Mouse (Mus musculus) thymus, postnatal 0 days (tissue): ENCODE data around the gene Zbtb8a. TPM values are rescaled to one million over a fixed set of nuclear protein-coding genes. Genes with fewer than 3 reads are reported as not detected.

Experiments
- DNase-seq: peaks from one replicate; pipeline ENCODE4 v3.0.0-alpha.2; 2015; ENCODE audit warnings: low spot score
- polyA plus RNA-seq: library from polyadenylated mRNA; unstranded; fragments of >200 nt; fragmentation: Nextera tagmentation; extraction: Ambion mirVana; gene quantifications from 2 replicates; pipeline ENCODE4 v1.2.1, GENCODE M21; 2015

The Zbtb8a gene
- polyA plus RNA-seq, 1 experiment from 2014 or later, result 6.6 TPM

DNA sequence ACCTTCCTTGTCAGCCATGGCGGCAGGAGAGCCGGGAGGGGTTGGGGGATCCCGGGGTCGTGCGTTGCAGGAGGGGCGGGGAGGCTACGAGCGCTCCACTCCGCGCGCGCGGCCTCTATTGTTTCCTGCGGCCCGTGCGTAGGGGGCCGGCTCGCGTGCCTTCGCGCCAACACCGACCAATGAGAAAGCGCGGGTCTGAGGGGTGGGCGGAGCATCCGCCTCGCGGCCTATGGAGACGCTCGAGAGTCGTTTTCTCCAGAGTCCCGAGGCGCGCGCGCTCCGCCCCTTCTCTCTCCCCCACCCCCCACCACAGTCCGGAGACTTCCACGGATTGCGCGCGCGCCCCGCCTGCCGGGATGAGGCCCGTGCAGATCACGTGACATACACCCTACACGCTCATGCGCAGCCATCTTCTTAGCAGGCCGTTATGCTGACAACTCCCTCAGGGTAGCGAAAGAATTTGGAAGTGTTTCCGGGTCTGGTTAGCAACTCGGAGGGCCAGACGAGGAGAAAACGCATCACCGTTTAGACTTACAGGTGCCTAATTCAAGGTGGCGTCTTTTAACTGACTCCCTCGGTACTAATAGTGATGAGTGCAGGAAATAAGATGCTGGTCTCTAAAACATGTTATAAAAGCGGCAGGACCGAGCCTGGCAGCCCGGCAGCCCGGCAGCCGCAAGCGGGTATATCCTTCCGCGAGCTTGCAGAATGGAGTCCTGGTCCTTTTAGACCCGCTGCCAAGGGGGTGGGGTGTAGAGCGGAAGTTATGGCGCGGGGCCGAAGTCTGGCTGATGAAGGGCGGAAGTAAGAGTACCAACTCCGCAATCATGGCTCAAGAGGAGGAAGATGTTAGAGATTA is 42.5 kb downstream of the Zbtb8a start, which contains the start of the genes Rbbp4 and Zbtb8os:
Rbbp4 (minus strand) TSS at position 155 of the 859 bp plus-strand sequence.
Zbtb8os (plus strand) TSS at position 480 of the 859 bp plus-strand sequence.
- peak; percentile 100 for DNase-seq

DNA sequence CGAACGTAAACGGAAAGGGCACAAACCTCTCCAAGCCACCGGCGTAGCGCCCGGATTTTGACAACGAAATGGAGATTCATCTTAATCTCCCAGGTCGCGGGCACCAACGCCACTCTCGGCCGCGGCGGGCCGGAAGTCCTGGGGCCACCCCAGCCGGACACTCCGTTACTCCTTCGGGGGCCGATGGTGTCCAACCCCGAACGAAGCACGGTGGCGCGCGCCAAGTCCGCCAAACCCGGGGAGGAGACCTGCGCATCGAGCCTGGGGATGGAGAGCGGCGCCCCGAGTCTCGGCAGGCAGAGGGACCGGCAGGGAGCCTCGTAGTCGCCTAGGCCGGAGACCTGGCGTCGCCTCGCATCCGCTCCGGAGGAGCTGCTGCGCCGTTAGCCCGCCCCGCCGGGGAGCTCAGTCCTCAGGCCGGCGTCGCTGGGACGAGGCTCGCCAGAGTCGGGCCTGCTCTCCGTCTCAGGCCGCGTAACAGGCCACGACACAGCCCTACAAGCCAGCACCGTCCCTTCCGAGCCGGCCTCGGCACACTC is 43.2 kb downstream of the Zbtb8a start:
- no peak for DNase-seq

DNA sequence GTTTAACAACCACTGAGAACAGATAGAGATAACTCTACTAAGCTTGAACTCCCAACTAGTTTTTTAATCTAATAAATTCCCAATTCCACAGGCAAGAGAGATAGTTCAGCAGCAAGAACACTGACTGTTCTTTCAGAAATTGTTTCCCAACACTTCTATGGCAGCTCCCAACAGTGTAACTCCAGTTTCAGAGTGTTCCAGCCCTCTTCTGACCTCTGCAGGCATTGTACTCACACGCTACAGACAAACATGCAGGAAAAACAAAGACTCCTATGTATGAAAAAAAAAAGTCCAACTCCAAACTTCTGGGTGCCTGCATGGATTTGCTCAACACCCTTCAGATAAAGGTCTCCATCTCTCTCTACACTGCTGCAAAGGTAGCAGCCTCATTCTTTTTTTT is 45.1 kb downstream of the Zbtb8a start:
- no peak for DNase-seq

DNA sequence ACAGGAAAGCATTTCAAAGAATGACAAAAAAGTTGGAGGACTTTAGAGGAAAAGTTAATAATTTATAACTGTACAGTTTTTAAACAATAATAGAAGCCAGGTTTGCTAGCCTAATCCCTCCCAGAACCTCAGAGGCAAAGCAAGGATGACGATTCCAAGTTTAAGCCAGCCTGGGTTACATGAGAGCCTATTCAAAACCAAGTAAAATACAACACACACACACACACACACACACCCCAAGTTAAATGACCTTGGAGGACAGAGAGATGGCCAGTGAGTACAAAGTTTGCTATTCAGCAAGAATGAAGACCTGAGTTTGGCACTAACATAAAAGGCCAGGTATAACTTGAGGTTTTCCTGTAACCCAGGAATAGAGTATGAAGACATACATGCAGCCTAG is 51.7 kb downstream of the Zbtb8a start:
- no peak for DNase-seq

DNA sequence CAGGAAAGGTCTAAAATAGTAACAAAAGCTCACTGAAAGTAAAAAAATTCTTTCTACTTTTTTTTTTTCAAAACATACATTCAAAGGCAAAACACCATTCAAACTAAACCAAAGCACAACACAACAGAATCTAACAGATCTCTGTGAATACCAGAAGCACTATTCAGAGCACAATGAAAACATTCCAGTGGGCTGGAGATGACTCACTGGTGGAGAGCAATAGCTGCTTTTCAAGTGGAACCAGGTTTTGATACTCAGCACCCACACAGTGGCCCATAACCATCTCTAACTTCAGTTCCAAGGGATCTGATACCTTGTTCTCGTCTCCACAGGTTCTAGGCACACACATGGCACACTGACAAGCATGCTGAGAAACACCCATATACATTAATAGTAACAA is 53.2 kb downstream of the Zbtb8a start:
- no peak for DNase-seq

DNA sequence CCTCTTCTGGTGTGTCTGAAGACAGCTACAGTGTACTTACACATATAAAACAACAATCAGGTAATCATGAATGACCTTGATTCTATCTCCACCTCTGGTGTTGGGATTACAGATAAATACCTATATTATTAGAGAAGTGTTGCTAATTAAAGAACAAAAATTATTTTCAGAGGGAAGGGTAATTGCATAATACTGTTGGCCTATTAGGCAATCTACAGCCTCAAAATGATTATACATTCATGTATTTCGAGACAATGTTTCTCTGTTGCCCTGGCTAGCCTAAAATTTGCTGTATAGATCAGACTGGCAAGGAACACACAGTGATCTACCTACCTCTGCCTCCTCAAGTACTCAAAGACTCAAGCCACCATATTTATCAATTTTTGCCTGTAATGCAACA is 54.4 kb downstream of the Zbtb8a start:
- DNase-seq, result no peak

DNA sequence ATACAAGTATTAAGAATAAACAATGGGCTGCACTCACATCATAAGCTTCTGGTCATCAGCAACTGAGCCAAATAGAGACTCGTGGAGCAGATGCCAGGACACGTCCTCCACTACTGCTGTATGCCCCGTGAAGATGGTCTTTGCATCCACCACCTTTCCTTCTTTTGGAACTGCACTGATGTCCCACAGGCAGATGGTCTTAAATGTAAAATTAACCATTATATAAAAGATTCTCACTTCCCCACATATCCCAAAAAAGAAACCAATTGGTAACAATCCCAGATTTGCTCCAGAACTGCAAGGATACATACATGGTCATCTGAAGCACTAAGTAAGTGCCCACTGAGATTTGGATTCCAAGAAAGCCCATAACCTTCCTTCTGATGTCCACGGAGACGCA is 55.9 kb downstream of the Zbtb8a start:
- DNase-seq, result no peak

DNA sequence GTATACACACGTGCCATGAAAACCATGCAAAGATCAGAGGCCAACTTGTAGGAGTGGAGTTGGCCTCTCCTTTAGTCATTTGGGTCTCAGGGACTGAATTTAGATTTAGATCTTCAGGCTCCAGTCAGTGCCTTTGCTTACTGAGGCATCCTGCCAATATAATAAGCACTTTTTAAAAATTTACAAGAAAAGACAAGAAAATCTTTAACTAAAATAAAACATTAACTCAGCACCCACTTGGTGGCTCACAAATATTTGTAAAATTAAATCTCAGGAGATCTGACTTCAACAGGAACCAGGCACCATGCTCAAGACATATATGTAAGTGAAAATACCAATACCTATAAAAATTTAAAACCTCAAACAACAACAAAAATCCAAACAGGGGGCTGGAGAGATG is 57.0 kb downstream of the Zbtb8a start:
- no peak for DNase-seq

GRCm38 (mm10) chr4:129313886-129314285 is 64.0 kb downstream of the Zbtb8a start:
- no peak for DNase-seq

GRCm38 (mm10) chr4:129307936-129308335 is 70.0 kb downstream of the Zbtb8a start:
- DNase-seq, result no peak

DNA sequence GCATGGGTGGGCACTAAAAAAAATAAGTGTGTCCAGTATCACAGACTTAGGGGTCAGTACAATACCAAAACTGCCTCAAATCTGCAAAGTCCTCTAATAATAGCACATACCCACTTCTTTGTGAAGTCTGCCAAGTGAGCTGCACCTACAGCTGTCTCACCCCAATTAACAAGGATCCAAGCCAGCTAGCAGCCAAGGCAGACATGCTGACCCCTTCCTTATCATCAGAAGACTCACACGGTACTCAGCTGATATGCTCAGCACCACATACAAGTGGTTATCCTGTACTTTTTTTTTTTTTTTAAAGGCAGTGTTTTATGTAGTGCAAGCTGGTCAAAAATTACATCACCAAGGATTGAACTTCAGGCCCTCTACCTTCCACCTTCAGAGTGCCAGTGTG is 73.6 kb downstream of the Zbtb8a start:
- no peak for DNase-seq

DNA sequence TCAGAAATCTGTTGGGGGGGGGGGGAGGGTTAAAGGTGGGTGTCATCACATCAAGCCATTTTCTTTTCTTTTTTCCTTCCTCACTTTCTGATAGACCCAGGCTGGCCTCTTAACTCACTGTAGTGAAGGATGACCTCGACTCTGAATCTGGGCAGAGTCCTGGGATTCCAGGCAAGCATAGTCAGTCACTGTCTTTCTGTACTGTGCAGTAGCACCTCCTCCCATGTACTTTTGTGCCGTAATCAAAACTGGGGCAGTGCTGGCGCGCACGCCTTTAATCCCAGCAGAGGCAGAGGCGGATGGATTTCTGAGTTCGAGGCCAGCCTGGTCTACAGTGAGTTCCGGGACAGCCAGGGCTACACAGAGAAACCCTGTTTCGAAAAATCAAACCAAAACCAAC is 74.1 kb downstream of the Zbtb8a start:
- no peak for DNase-seq

Other genes with a start within 250 kb of the Zbtb8a start
- 0.47 and 0.60 TPM in 2 replicates for gene Fndc5, start 241.1 kb downstream of the Zbtb8a start, polyA plus RNA-seq
- gene S100pbp, start 188.4 kb downstream of the Zbtb8a start, polyA plus RNA-seq, result 17.0 TPM in 2 replicates
- gene Yars, start 188.4 kb downstream of the Zbtb8a start, polyA plus RNA-seq, result 49.7 and 50.6 TPM in 2 replicates
- gene C77080, start 116.7 kb downstream of the Zbtb8a start, polyA plus RNA-seq, result 3.3 and 3.6 TPM in 2 replicates
- gene Sync, start 90.5 kb downstream of the Zbtb8a start, polyA plus RNA-seq, result 0.31 and 0.35 TPM in 2 replicates
- gene Rbbp4, start 42.7 kb downstream of the Zbtb8a start, polyA plus RNA-seq, result 504 and 513 TPM in 2 replicates
- 87.7 and 96.2 TPM in 2 replicates for gene Zbtb8os, start 42.4 kb downstream of the Zbtb8a start, polyA plus RNA-seq
- gene Zbtb8b, start 62.7 kb upstream of the Zbtb8a start, polyA plus RNA-seq, result 1.7 and 1.8 TPM in 2 replicates
- gene Bsdc1, start 83.5 kb upstream of the Zbtb8a start, polyA plus RNA-seq, result 18.4 and 19.1 TPM in 2 replicates
- 0.09 TPM in 1 of 2 replicates, not detected in the other for gene Tssk3, start 112.9 kb upstream of the Zbtb8a start, polyA plus RNA-seq
- gene Fam229a, start 113.1 kb upstream of the Zbtb8a start, polyA plus RNA-seq, result 0.62 TPM in 1 of 2 replicates, not detected in the other
- 382 and 399 TPM in 2 replicates for gene Marcksl1, start 135.5 kb upstream of the Zbtb8a start, polyA plus RNA-seq
- gene Hdac1, start 164.6 kb upstream of the Zbtb8a start, polyA plus RNA-seq, result 310 and 317 TPM in 2 replicates
- gene Lck, start 195.5 kb upstream of the Zbtb8a start, polyA plus RNA-seq, result 1,471 and 1,532 TPM in 2 replicates
- gene Fam167b, start 200.4 kb upstream of the Zbtb8a start, polyA plus RNA-seq, result 2.6 and 3.7 TPM in 2 replicates
- 325 and 333 TPM in 2 replicates for gene Eif3i, start 222.5 kb upstream of the Zbtb8a start, polyA plus RNA-seq
- gene Tmem234, start 222.6 kb upstream of the Zbtb8a start, polyA plus RNA-seq, result 190 and 230 TPM in 2 replicates
- gene Dcdc2b, start 236.1 kb upstream of the Zbtb8a start, polyA plus RNA-seq, result 3.0 and 3.3 TPM in 2 replicates
- 39.5 and 40.6 TPM in 2 replicates for gene Iqcc, start 241.0 kb upstream of the Zbtb8a start, polyA plus RNA-seq
- gene Ccdc28b, start 245.8 kb upstream of the Zbtb8a start, polyA plus RNA-seq, result 81.7 and 87.2 TPM in 2 replicates